Mouse (Mus musculus) cerebellum, adult 8-10 months (tissue): ENCODE measurements around the gene Tmem30b.
"Not testable (repeated sequence)": the region's sequence is repeated elsewhere in the genome, so short reads cannot be mapped to it uniquely, and the experiment has no call there.

Experiments
- DNase-seq: peaks from one replicate; pipeline ENCODE4 v3.0.0; 2022

Gene Tmem30b

DNA sequence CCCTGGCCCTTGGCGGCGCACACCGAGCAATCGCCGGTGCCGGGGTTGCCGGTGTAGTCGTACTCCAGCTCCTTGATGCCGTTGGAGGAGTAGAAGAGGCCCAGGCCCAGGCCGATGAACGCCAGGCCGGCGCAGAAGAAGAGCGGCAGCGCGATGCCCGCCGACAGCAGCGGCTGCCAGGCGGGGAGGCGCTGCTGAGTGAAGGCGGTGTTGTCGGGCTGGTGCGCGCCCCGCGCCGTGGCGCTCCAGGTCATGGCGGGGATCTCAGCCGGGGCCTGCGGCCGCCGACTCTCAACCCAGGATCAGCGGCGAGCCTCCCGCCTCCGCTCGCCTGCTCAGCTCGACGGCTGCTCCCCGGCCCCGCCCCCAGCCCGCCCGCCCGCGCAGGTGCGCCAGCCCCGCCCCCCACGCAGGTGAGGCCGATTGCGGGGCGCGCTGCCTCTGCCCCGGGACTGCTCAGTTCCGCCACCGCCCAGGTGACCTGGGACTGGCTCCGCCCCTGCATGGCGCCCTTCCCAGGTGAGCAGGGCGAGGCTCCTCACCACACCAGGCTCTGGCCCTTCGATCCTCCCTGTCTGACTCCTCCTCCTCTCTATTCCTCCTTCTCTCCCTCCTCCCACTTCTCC is at the start of gene Tmem30b:
Gene Tmem30b (minus strand): TSS at position 307 of the 626 bp plus-strand sequence.
- DNase-seq, result no peak

DNA sequence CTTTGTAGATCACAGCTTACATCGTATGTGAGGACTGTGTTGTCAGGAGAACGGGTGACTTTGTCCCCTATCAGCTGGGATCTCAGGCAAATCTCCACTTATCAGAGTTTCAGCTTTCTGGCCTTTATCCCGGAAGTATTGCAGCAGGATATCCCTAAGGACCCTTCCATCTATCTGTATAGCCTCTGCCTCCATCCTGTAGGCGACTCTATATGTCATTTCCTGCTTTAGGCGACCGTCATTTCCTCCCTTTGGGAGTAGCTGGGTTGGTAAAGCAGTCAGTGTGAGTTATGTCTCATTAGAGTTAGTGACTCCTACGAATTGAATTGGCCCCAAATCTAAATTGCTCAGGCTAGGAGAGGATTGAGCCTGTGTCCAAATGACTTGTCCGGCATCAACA is 49.0 kb upstream of the Tmem30b start:
- DNase-seq, result no peak

DNA sequence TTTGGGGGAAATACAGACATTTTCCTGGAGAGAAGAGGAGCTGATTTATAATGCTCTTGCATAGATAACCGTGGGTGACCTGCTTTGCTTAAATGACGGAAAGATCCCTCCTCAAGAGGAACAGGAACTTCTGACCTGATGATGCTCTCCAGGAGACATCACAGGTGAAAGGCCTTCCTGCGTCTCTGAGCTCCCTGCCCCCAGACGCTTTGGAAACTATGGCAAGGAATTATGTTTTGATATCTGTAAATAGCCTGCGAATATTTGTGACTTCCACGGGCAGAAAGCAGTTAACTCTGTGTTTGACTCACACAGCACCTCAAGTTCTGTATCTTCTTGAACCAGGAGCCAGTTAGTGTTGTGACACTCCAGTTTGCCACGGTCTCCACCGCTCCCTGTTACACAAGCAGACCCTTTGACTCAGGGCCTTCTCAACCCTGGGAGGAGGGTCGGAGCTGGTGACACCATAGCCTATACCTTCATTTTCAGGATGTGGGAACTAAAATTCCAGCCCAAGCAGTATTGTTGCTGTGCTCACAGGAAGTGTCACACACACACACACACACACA is 48.1 kb upstream of the Tmem30b start:
- no peak for DNase-seq

DNA sequence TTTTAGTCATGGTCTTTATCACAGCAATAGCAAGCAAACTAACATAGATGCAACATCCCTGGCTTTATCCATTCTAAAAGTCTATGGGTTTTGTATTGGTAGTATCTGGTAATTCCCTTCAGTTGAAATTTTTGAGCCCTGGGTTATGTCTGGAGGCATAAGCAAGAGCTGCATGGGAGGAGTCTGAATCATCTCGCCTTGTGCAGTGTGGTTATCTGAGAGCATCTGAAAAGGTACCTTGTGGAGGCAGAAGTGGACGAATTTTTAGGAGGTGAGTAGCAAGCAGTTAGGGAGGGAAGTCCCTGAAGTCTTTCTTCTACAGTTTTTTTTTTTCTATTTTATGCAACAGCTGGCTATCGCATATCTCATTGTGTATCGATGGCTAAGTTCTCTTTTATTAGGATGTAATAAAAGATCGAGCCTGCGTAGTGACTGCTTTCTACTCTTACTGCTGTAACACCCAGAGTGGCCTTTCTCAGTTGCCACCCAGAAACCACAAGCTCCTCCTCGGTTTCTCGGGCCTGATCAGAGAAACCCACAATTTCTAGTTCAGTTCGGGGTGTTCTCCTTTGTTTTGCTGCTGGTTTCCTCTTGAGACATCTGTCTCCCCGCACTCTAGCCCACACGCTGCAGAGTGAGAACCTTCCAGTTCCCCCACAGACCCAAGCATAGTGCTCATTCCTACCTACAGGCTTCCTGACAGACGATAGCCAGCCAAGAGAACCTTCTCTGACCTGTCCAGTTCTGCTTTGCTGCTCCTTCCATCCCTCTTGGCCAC is 47.0 kb upstream of the Tmem30b start:
- no peak for DNase-seq

DNA sequence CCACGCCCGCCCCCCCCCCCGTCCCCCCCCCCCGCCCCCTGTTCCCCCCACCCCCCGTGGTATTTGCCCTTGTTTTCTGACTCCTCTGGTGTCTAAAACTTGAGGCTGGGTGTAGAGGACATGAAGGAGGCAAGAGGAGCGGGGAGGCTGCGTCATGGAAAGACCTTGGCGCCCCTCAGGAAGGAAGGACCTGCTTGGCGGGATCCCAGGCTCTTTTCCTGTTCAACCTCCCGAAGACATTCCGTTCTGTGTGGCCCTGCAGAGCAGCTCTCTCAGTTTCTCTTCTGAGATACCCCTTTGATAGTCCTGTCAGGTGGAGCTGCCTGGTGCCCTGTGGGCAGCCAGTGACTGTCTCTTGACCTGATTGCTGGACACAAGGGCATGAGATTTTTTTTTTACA is 45.4 kb upstream of the Tmem30b start:
- DNase-seq, result no peak

DNA sequence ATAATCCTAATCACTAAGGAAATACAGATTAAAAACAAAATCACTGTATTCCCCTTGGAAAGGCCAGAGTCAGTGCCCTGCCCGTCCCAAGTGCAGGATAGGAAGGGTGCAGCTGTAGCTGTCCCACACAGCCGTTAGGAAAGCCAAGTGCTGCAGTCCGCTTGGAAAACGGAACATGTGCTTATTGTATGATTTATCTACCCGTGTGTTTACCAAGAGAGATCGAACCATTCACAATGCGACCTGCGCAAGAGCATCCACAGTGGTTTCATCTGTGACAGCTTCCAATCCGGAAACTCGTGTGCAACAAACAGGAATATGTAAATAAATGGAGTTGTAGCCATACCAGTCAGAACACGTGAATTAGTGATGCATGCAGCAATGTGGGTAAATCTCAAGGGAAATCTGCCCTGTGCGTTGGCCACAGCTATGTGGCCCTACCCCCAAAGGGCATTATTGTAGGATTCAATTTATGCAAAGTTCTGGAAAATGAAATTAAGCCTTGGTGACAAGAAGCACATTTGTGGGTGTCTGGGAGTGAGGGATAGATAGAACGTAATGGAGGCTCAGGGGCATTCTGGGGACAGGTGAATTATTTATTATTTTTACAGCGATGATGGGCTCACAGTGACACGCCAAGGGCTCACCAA is 44.6 kb upstream of the Tmem30b start:
- DNase-seq, result no peak

DNA sequence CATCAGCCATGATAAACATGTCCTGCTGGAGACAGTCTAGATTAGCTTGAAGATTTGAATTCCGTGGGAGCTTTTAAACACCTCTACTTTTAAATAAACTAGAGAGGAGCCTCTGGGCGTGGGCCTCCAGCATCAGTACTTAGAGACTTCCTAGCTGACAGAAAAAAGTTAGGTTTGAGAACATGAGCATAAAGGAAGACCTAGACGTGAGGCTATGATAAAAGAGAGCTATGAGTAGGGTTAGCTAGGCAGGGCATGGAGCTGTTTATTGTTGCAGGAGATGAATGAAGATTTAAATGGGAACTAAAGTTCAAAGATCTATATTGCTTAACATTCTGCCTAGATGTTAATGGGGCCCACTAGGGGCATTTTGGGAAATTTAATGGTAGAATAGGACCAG is 41.1 kb upstream of the Tmem30b start:
- no peak for DNase-seq

DNA sequence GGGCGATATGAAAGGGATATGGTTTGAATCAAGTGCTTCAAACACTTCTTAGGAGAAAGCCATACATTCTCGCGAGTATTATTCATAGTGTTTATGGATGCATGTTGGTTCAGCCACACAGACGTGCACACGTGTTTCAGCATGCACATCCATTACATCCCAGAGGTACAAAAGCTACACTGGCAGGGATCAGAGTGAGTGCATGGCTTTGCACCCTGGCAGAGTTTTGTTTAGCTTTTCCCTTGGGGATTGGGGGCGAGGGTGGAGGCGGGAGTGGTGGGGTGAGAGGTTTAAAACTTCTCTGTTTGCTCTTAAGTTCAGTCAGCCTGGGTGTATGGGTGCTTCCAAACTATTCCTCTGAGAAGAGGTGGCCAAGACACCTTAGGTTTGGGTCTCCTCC is 39.7 kb upstream of the Tmem30b start:
- no peak for DNase-seq

DNA sequence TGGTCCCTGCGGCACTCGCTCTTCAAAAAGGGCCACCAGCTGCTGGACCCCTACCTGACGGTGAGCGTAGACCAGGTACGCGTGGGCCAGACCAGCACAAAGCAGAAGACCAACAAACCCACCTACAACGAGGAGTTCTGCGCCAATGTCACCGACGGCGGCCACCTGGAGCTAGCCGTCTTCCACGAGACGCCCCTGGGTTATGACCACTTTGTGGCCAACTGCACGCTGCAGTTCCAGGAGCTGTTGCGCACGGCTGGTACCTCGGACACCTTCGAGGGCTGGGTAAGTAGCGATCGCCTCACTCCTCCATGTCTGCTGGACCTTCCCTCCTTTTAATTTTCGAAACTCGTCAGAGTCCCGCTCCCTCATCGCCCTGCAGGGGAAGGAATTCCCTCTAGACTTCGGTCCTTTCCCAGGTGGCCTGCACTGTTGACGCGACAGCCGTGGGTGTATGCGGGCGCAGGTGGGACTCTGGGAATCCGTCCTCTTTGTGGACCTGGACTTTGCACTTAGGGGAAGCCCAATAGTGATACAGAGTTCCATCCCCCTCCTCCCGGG is 39.1 kb upstream of the Tmem30b start:
- DNase-seq, result no peak

DNA sequence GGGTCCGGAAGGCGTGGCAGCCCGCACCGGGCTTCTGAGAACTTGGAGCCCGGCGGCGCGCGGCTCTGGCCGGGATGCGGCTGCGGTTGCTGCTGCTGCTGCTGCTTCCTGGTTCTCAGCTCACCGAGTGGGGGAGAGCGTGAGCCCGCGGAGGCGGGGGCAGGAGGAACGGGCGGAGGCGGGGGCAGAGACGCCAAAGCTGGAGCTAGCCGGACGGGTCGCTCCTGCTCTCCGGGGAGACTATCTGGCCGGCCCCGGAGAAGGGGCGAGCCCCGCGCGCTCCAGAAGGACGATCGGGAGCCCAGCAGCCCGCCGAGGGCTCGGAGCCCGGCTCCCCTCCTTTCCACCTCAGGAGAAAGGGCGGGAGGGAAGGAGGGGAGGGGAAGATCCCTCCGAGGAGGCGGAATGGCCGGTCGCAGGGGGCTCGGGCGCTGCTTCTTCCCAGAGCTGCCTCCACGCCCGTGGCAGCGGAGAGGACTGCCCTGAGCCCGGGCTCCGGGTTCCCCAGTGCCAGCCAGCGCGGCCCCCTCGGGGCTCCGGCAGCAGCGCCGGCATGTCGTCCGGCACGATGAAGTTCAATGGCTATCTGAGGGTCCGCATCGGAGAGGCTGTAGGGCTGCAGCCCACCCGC is 38.5 kb upstream of the Tmem30b start, which contains the start of gene Prkch:
Gene Prkch (plus strand): TSS at position 187 of the 631 bp plus-strand sequence.
- no peak for DNase-seq

DNA sequence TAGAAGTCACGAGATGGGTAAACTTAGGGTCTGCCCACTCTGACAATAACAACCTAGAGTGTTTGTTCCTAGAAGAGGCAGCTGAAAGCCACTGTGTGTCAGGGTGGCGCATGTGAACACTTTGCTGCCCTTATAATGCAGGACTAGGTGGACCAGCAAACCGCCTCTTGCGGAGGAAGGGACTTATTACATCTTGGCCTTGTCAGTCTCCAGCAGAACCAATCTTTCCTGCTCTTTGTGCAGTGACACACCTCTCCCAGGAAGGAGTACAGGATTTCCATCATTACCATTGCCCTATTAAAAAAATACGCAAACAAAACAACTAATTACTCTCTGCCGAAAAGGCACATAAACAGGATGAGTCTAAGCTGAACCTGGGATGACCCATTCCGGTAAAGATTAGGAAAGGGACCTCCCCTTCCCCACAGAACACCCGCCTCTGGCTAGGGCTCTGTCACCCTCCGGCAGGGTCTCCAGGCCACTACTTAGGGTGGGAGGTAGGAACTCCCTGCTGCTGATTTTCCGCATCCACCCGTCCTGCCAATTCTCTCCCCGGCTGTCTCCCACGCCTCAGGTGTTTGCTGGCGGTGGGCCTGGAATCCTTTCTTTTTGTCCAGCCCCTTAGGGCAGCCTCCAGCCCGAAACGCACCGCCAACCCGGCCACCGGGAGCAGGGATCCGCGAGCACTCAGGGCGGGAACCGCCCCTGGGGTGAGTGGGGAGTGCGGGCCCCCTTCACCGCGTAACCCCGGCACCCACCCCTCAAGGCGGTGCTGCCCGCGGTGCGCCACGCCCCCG is 37.8 kb upstream of the Tmem30b start:
- no peak for DNase-seq

DNA sequence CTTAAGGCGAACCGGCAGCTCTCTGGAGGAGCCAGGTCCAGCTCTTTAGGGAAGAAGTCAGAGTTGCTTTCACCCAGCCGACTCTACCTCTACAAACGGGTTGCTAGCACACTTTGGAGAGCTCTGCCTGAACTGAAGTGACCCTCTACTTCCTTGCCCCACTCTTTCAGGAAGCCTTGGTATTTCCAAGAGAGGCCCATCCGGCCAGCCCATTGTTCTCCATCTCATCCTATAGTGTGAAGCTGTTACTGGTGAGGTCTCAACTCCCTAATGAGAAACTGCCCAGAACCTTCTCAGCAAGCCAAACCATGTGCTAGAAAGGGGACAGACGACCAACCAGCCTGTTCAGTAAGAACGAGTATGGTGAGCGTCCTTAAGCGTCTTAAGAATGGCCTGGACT is 37.1 kb upstream of the Tmem30b start:
- DNase-seq, result no peak

DNA sequence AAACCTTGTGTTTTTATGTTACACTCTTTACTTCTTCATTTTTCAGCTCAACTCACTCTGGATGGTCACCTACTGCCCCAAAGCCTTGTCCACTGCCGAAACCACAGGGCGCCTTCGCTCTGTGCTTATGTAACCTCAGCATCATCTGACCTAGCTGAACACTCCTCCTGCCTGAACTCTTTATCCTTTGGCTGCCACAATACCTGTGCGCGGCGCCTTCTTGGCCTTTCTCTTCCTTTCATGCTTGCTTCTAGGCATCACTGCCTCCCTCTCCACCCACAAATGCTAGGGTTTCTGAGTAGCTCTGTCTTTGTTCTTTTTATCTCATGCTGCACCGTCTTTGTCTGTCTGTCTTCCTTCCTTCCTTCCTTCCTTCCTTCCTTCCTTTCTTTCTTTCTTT is 34.6 kb upstream of the Tmem30b start:
- no peak for DNase-seq

DNA sequence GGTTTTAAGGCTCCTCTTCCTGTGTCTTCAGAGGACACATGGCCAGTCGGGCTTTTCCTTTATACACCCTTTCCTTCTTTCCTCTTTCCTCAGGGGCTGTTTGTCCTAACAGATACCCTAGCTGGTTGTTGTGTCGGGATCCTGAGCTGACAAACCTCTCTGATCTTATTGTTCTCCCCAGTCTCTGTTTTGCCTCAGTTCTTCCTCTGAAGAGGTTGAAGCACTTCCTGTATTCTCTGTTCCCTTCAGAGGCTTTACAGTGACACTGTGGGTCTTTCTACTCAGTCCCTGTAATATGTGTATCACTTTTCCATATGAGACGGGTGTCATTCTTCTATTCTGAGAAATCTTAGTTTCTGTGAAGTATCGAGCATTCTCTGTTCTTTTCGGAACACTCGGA is 31.9 kb upstream of the Tmem30b start:
- no peak for DNase-seq

DNA sequence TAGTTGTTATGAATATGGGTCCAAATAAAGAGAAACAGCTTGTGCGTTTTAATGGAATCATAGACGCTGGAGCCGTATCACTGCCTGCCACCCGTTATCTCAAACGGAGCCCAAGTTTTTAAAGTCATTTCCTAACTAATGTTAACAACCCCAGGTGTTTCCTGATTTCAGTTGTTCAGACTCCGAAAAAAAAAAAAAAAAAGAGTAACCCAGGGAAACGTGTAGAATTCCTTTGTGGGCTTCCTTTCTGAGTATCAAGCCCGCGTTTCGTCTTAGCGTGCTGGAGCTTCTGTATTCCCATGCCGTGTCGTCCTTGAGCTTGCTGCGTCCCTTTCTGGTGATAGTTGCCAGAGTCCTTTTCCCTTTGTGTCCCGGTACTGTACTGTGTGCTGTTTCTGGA is 28.4 kb upstream of the Tmem30b start:
- DNase-seq, result no peak

DNA sequence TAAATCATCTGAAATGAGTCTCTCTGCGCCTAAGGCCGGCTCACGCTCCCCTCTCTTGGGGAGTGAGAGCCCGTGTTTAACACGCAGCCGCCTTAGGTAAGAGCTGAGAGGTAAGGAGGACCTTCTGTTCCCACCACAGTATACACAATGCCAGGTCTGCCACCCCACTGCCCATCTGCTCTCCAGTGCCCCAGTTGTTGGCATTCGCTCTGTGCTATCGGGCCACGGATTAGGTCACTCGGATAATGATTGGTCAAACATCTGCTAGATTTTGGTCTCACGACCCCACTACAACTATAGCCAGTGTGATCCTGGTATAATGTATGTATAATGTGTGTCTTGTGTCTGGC is 19.4 kb upstream of the Tmem30b start:
- no peak for DNase-seq

DNA sequence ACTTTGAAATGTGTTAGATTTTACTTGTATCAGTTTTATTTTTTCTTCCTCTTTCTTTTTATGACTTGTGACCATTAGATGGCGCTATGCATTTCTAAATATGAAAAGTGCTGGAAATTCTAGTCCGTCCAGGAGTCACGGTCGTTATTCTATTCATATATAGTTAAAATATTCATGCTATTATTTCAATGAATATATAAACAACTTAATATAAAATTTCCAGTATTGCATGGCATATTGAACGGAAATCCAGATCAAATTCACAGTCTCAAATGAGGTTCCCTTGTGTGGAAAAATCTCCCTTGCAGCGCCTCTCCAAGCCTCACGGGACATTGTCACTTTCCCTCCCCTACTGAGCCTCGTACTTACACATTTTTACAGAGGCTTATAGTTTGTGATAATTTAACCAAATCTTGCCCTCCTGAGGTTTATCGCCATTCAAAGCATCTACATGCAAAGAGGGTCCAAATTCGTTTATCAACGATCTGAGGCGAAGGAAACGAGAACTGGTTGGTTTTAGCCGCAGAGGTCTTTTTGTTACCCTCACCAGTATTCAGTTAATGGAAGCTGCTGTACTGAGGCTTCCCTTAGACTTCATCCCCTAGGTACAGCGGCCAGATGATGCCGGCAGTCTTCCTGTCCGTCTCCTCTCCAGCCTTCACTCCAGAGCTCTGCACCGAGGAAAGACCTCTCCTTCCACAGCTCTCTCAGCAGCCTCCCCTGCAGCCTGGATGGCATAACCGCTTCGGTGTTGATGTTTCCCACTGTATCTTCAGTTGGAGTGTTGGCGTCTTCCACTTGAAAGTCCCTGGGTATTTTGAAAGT is 18.8 kb upstream of the Tmem30b start:
- no peak for DNase-seq

DNA sequence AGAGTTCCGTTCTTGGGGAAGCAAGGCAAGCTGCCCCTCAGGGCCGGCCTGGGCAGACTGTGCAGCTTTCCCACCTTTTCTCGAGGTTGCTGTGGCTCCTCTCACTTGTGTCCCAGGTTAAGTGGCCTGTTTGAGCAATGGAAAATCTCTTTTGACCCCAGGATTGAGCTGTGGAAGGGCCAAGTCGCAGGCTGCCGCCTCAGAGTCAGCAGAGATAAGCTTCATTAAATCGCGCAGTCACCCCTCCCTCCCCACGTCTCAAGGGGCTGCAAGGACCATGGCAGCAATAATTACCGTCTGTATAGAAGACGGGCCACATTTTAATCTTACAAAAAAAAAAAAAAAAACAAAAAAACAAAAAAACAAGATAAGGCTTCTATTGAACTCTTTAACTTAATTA is 18.0 kb upstream of the Tmem30b start:
- no peak for DNase-seq

DNA sequence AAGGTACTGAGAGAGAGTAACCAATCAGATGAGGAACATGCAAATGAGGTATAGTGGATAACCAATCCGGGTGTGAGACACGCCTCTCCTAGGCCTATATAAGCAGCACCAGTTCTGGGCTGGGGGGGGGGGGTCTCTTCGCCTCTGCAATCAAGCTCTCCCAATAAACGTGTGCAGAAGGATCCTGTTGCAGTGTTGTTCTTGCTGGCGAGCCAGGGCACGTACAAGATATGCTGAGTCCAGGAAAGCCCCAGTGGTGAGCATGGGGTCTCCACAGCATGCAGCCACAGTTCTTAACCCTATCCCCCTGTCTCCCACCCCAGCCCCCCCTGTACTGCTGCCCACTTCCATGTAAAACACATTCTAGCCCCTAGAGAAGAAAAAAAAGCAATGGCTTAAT is 16.9 kb upstream of the Tmem30b start:
- DNase-seq, result not testable (repeated sequence)

DNA sequence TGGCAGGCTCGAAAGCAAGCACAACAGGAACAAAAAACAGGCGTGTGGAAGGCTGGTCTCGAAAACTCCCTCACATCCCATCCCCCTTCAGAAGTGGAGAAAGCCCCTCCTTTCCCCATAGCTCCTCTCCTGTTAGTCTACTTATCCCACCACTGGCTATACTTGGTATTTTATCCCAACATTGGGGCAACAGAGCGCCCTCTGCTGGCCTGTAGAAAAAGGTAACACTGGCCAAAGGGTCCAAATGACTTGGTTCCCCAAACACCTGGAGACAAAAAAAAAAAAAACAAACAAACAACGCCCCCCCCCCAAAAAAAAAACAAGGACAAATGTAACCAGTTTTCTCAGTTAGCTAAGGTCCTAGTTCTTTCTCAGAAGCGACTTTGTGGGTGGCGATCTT is 13.9 kb upstream of the Tmem30b start:
- no peak for DNase-seq

DNA sequence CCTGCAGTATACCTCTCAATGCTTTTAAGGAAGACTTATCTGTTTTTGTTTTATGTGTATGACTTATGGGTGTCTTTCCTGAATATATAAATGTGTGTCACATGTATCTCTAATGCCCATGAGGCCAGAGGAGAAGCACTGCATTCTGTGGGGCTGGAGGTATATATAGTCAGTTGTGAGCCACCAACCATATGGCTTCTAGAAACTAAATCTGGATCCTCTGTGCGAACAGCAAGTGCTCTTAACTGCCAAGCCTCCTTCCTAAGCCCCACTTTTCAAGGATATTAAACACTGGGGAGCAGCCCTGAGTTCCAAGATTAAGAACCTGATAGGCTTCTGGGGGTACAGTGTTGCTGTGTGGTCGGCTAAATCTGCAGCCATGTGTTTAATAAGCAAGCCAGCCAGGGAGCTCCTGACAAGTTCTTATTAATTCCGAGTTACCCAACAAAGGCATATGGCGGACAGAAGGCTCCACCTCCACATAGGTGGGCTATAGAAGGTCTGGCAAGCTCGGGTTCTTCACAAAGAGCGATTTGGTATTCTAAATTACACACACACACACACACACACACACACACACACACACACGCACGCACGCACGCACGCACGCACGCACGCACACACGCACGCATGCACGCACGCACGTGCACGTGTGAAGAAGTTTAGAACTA is 12.5 kb upstream of the Tmem30b start:
- no peak for DNase-seq
